Mouse (Mus musculus): ENCODE measurements at regions not wholly inside any gene's neighbourhood (a gene's known extent, or its start where the extent isn't known, plus 50 kb on each side); places are given as distances from the start of the nearest gene placed in this dataset.

DNA sequence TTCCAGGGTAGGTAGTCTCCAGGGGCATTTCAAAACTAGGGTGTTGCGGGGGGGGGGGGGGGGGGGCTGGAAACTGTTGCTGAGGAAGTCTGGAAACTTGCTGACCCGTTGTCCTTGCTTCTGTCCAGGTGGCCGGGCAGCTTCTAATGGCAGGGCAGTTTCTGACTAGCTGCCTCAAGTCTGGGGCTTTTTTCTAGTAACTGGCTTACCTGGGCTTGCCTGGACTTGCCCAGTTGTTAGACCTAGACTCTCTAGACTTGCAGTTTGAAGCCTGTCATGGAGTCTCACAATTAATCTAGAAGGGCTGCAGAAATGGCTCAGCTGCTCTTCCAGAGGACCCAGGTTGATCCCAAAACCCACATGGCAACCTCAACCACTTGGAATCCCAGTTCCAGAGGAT lies 220.7 kb downstream of the Fam43a start:
- H3K4me1 ChIP-seq (replicated peaks; ENCODE audit: control insufficient read depth, insufficient read depth), result peaks cover 16% of the 10 kb centered on the region
- H3K9me3 ChIP-seq (ENCODE audit: control insufficient read depth, low read length), result no peaks in the 10 kb centered on the region
- ATAC-seq (ENCODE audit: low FRiP score, low TSS enrichment), result no peak
- H3K4me3 ChIP-seq (ENCODE audit: low read depth, low read length), result no peak overlapping the region
- H3K27me3 ChIP-seq (ENCODE audit: control insufficient read depth, insufficient read depth, low read length), result no peaks in the 10 kb centered on the region
- no peak for DNase-seq (ENCODE audit: low spot score)
- no peak overlapping the region for H3K9ac ChIP-seq (ENCODE audit: low read length)
- H3K36me3 ChIP-seq (ENCODE audit: control insufficient read depth, insufficient read depth, low read length), result no peaks in the 10 kb centered on the region
- no peak overlapping the region for H3K4me2 ChIP-seq (replicated peaks; ENCODE audit: low read depth)
- 66% methylated on average over 2 of the region's 3 CpGs for WGBS
- no peak overlapping the region; the same call in 1 of the 2 replicates for H3K27ac ChIP-seq (replicated peaks)
- TF ChIP-seq CTCF (IDR thresholded peaks at IDR 0.05; ENCODE audit: low read depth) (no peak), EP300 (optimal IDR thresholded peaks at IDR 0.05) (no peak)

GRCm38 (mm10) chr16:30820761-30821160 lies 221.2 kb downstream of the Fam43a start:
- H3K4me1 ChIP-seq (replicated peaks; ENCODE audit: control insufficient read depth, insufficient read depth), result peaks cover 16% of the 10 kb centered on the region
- no peak for TF ChIP-seq CTCF (IDR thresholded peaks at IDR 0.05; ENCODE audit: low read depth)
- TF ChIP-seq EP300 (optimal IDR thresholded peaks at IDR 0.05), result no peak
- no peaks in the 10 kb centered on the region for H3K36me3 ChIP-seq (ENCODE audit: control insufficient read depth, insufficient read depth, low read length)
- no peak overlapping the region for H3K4me3 ChIP-seq (ENCODE audit: low read depth, low read length)
- no peak for ATAC-seq (ENCODE audit: low FRiP score, low TSS enrichment)
- H3K4me2 ChIP-seq (replicated peaks; ENCODE audit: low read depth), result peak overlapping the region; percentile 39
- WGBS, result 67% methylated on average over 4 of the region's 4 CpGs
- H3K9me3 ChIP-seq (ENCODE audit: control insufficient read depth, low read length), result no peaks in the 10 kb centered on the region
- peak overlapping the region; percentile 84 for H3K27ac ChIP-seq (replicated peaks)
- no peak for DNase-seq (ENCODE audit: low spot score)
- H3K9ac ChIP-seq (ENCODE audit: low read length), result no peak overlapping the region; the same call in 1 of the 2 replicates
- H3K27me3 ChIP-seq (ENCODE audit: control insufficient read depth, insufficient read depth, low read length), result no peaks in the 10 kb centered on the region

- no peaks in the 10 kb centered on the region for H3K36me3 ChIP-seq (ENCODE audit: control insufficient read depth, insufficient read depth, low read length)
- ATAC-seq (ENCODE audit: low FRiP score, low TSS enrichment) (peak; percentile 82), DNase-seq (ENCODE audit: low spot score) (peak; percentile 78)
- H3K4me3 ChIP-seq (ENCODE audit: low read depth, low read length), result 0 out of 2 replicates have a peak overlapping the region, but pooled peaks have one; percentile 1
- TF ChIP-seq CTCF (IDR thresholded peaks at IDR 0.05; ENCODE audit: low read depth) (no peak), EP300 (optimal IDR thresholded peaks at IDR 0.05) (no peak)
- H3K27ac ChIP-seq (replicated peaks), result peak overlapping the region; percentile 84
- H3K27me3 ChIP-seq (ENCODE audit: control insufficient read depth, insufficient read depth, low read length), result no peaks in the 10 kb centered on the region
- H3K9ac ChIP-seq (ENCODE audit: low read length), result peak overlapping the region; percentile 23
- peak overlapping the region; percentile 39 for H3K4me2 ChIP-seq (replicated peaks; ENCODE audit: low read depth)
- WGBS, result 9% methylated on average over 17 of the region's 17 CpGs
- peaks cover 16% of the 10 kb centered on the region for H3K4me1 ChIP-seq (replicated peaks; ENCODE audit: control insufficient read depth, insufficient read depth)
- no peaks in the 10 kb centered on the region for H3K9me3 ChIP-seq (ENCODE audit: control insufficient read depth, low read length)
Measured at GRCm38 (mm10) chr16:30821191-30821910, 221.8 kb downstream of the Fam43a start.

GRCm38 (mm10) chr16:30821911-30822578 lies 222.5 kb downstream of the Fam43a start:
- Histone ChIP-seq H3K9ac (ENCODE audit: low read length) (no peak overlapping the region; the same call in 1 of the 2 replicates), H3K27me3 (ENCODE audit: control insufficient read depth, insufficient read depth, low read length) (no peaks in the 10 kb centered on the region), H3K9me3 (ENCODE audit: control insufficient read depth, low read length) (no peaks in the 10 kb centered on the region), H3K4me1 (replicated peaks; ENCODE audit: control insufficient read depth, insufficient read depth) (peaks cover 16% of the 10 kb centered on the region), H3K4me3 (ENCODE audit: low read depth, low read length) (no peak overlapping the region), H3K27ac (replicated peaks) (peak overlapping the region; percentile 84), H3K36me3 (ENCODE audit: control insufficient read depth, insufficient read depth, low read length) (no peaks in the 10 kb centered on the region), H3K4me2 (replicated peaks; ENCODE audit: low read depth) (peak overlapping the region; percentile 39)
- peak; percentile 72 for ATAC-seq (ENCODE audit: low FRiP score, low TSS enrichment)
- 25% methylated on average over 13 of the region's 13 CpGs for WGBS
- DNase-seq (ENCODE audit: low spot score), result peak; percentile 54
- TF ChIP-seq EP300 (optimal IDR thresholded peaks at IDR 0.05) (no peak), CTCF (IDR thresholded peaks at IDR 0.05; ENCODE audit: low read depth) (no peak)

DNA sequence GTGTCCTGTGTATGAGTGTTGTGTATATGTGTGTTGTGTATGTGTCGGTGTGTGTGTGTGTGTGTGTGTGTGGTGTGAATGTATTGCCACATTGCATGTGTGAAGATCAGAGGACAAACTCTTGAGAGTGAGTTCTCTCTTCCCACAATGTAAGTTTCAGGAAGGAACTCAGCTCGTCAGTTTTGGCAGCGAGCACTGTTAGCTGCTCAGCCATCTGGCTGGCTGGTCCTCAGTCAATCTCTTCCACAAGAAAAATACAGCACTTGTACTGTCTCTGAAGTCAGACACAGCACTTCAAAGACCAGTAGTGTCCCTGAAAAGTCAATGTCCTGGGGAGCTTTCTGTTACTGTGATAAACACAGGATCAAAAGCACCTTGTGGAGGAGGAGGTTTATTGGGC lies 226.6 kb downstream of the Fam43a start:
- Histone ChIP-seq H3K27ac (replicated peaks) (no peak overlapping the region), H3K9ac (ENCODE audit: low read length) (no peak overlapping the region), H3K4me1 (replicated peaks; ENCODE audit: control insufficient read depth, insufficient read depth) (peaks cover 12% of the 10 kb centered on the region), H3K4me3 (ENCODE audit: low read depth, low read length) (no peak overlapping the region), H3K9me3 (ENCODE audit: control insufficient read depth, low read length) (no peaks in the 10 kb centered on the region), H3K4me2 (replicated peaks; ENCODE audit: low read depth) (no peak overlapping the region), H3K27me3 (ENCODE audit: control insufficient read depth, insufficient read depth, low read length) (no peaks in the 10 kb centered on the region), H3K36me3 (ENCODE audit: control insufficient read depth, insufficient read depth, low read length) (no peaks in the 10 kb centered on the region)
- ATAC-seq (ENCODE audit: low FRiP score, low TSS enrichment) (no peak), DNase-seq (ENCODE audit: low spot score) (no peak)
- WGBS, result 55% methylated on average over 3 of the region's 3 CpGs
- TF ChIP-seq EP300 (optimal IDR thresholded peaks at IDR 0.05) (no peak), CTCF (IDR thresholded peaks at IDR 0.05; ENCODE audit: low read depth) (no peak)

All from stomach, postnatal 0 days (tissue).